Mouse (Mus musculus) T-helper 17 cell (primary cell): ENCODE measurements around the gene Cenpe.

Experiments used
- in situ Hi-C, 2 experiments: fragments of 300-600 bp; cut with MboI, MseI; formaldehyde crosslinking; loops; 1 replicate in 1 of 2; 2 replicates in 1 of 2; pipeline ENCODE4 v1.15.1; 2025; ENCODE audit warnings: high pct_unique_total_duplicates in 2 of 2

Cenpe gene

GRCm38 (mm10) chr3:135280160-135280559 is 67.8 kb downstream of the Cenpe start:
- in situ Hi-C loops = no loop called here

GRCm38 (mm10) chr3:135280669-135281415 is 68.5 kb downstream of the Cenpe start, which contains the start of gene Bdh2:
Bdh2 (plus strand) TSS chr3:135281221.
- in situ Hi-C loops = no loop called here

GRCm38 (mm10) chr3:135281701-135282100 is 69.4 kb downstream of the Cenpe start:
- in situ Hi-C loops = no loop called here

- in situ Hi-C loops = no loop called here
Measured at GRCm38 (mm10) chr3:135285256-135285655, 72.9 kb downstream of the Cenpe start.

- in situ Hi-C loops = no loop called here
Measured at GRCm38 (mm10) chr3:135285807-135286206, 73.5 kb downstream of the Cenpe start.

- in situ Hi-C loops = no loop called here
Measured at GRCm38 (mm10) chr3:135288138-135288750, 75.9 kb downstream of the Cenpe start.

DNA sequence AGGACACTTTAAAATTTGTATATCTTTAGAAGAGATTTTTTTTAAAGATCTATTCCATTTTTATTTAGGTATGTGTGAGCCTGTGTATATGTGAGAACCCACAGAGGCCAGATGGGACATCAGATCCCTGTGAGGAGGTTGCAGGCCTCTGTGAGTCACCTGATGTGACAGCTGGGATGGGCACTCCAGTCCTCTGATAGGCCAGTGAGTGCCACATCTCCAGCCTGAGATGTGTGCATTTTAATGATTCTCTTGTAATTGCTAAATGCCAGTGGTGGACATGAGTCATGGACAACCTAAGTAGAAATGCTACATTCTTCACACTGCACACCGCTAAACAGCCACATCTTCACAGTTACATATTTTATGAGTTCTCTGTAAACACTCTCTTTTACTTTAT is 76.8 kb downstream of the Cenpe start:
- in situ Hi-C loops = no loop called here

GRCm38 (mm10) chr3:135290249-135290894 is 78.0 kb downstream of the Cenpe start:
- in situ Hi-C loops = loop anchor here (5.0 to 10.0 kb wide), 5 partner anchors 37 to 442 kb away; no protein-coding TSS in a partner anchor

- in situ Hi-C loops = loop anchor here (5.0 to 10.0 kb wide), 5 partner anchors 34 to 439 kb away; no protein-coding TSS in a partner anchor
Measured at GRCm38 (mm10) chr3:135293703-135294102, 81.4 kb downstream of the Cenpe start.

GRCm38 (mm10) chr3:135295559-135295958 is 83.2 kb downstream of the Cenpe start:
- in situ Hi-C loops = loop anchor here in 1 of 2 experiments (10.0 kb wide), 1 partner anchor 209 kb away; no protein-coding TSS in a partner anchor

- in situ Hi-C loops = loop anchor here in 1 of 2 experiments (10.0 kb wide), 1 partner anchor 206 kb away; no protein-coding TSS in a partner anchor
Measured at GRCm38 (mm10) chr3:135298560-135298959, 86.2 kb downstream of the Cenpe start.

GRCm38 (mm10) chr3:135300081-135300480 is 87.7 kb downstream of the Cenpe start:
- in situ Hi-C loops = no loop called here

DNA sequence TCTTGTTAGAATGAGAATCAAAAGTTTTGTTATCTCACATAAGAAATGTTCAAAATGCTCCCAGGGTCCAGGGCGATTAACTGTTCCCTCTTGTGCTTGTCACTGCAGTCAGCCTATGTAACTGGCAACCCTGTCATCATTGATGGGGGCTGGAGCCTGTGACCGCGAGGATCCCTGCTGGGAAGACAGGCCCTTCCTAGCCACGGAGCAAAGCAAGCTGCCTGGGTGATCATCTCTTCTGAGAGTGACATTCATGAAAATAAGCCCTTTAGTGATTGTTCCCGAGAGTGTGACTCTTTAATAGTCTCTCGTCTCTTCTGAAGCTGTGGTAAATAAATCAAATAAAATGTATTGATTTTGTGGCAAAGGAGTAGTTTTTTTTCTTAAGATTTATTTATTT is 91.7 kb downstream of the Cenpe start:
- in situ Hi-C loops = no loop called here

DNA sequence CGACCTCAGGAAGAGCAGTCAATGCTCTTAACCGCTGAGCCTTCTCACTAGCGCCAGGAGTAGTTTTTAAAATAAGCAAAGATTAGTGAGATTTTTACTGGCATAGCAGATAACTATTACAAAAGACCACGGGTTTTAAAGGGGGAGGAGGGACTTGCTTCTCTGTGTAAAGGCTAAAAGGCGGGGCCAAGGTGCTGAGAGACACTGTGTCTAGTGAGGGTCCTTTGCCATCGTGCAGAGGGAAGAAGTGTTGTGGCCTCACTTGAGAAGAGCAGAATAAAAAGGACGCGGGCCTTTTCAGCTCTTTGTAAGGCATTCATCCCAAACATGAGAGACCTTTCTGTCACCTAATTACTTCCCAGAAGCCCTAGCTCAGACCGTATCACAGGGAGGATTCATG is 92.2 kb downstream of the Cenpe start:
- in situ Hi-C loops = no loop called here

- in situ Hi-C loops = no loop called here
Measured at GRCm38 (mm10) chr3:135307411-135308259, 95.3 kb downstream of the Cenpe start, which contains the start of gene Slc9b2. Slc9b2 (plus strand) TSS chr3:135307700.

GRCm38 (mm10) chr3:135312916-135313491 is 100.7 kb downstream of the Cenpe start:
- in situ Hi-C loops = no loop called here

- in situ Hi-C loops = no loop called here
Measured at GRCm38 (mm10) chr3:135313727-135314126, 101.4 kb downstream of the Cenpe start.

- in situ Hi-C loops = no loop called here
Measured at GRCm38 (mm10) chr3:135314811-135315210, 102.5 kb downstream of the Cenpe start.

GRCm38 (mm10) chr3:135315720-135316425 is 103.5 kb downstream of the Cenpe start:
- in situ Hi-C loops = no loop called here

DNA sequence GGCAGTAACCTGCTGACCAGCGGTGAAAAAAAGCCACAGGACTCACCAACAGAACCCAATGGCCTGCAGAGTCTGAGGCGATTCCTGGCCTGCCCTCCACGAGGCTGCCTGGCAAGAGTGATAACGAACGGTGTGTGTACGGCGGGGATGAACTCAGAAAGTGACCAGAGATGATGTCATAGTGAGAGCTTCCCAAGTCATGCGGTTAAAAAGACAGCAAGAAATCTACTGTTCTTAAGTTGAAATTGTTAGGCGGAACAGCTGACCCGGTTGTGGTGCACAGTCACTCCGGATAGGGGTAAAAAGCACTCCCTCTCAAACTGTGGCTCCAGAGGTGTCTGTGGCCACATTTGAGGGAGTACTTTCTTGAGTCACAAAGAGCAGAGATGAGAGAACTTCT is 106.0 kb downstream of the Cenpe start:
- in situ Hi-C loops = no loop called here
